Mouse (Mus musculus) intestine, embryonic 16.5 days (tissue): Measurements from ENCODE around the gene Dvl1. TPM values are rescaled to one million over a fixed set of nuclear protein-coding genes. Genes with fewer than 3 reads are reported as not detected.
A peak's percentile ranks its signal among the peaks of the same experiment; 100 is the strongest.

Experiments used
- ATAC-seq: fragments of 200-750 bp; cut with Nextera tagmentation; 2 replicates; pipeline ENCODE4 v1.8.0; 2017; ENCODE audit warnings: moderate TSS enrichment, moderate library complexity
- H3K27ac ChIP-seq: fragments of 300-500 bp; sonication (generic); 2 replicates; pipeline ENCODE4 v1.5.1; 2014; ENCODE audit warnings: mild to moderate bottlenecking, low read length
- H3K27me3 ChIP-seq: fragments of 300-500 bp; sonication (generic); replicated peaks from 2 replicates; pipeline ENCODE4 v1.6.1; 2014; ENCODE audit warnings: low read length, control low read depth, mixed read lengths; ENCODE audit not compliant: control insufficient read depth, insufficient read depth
- H3K36me3 ChIP-seq: fragments of 300-500 bp; sonication (generic); 2 replicates; pipeline ENCODE4 v1.6.1; 2014; ENCODE audit warnings: low read length, control low read depth; ENCODE audit not compliant: control insufficient read depth, insufficient read depth
- H3K4me1 ChIP-seq: fragments of 300-500 bp; sonication (generic); 2 replicates; pipeline ENCODE4 v1.6.1; 2014; ENCODE audit warnings: low read length, control low read depth, mixed read lengths; ENCODE audit not compliant: control insufficient read depth, insufficient read depth
- H3K4me2 ChIP-seq: fragments of 300-500 bp; sonication (generic); 2 replicates; pipeline ENCODE4 v1.6.1; 2014; ENCODE audit warnings: low read depth, low read length, control low read depth
- H3K4me3 ChIP-seq: fragments of 300-500 bp; sonication (generic); 2 replicates; pipeline ENCODE4 v1.5.1; 2014; ENCODE audit warnings: mild to moderate bottlenecking, low read length
- H3K9ac ChIP-seq: fragments of 300-500 bp; sonication (generic); 2 replicates; pipeline ENCODE4 v1.6.1; 2014; ENCODE audit warnings: low read depth, low read length
- H3K9me3 ChIP-seq: fragments of 300-500 bp; sonication (generic); 2 replicates; pipeline ENCODE4 v1.6.1; 2016; ENCODE audit warnings: low read length, control low read depth; ENCODE audit not compliant: control insufficient read depth
- WGBS: fragments of 180-500 bp; shearing (Covaris S2); extraction: QIAGEN DNeasy Blood & Tissue Kit; methylation state at CpG from one replicate; pipeline ENCODE4 v1.1.7; 2014; 5-methylcytosine and 5-hydroxymethylcytosine counted together
- polyA plus RNA-seq: library from polyadenylated mRNA; unstranded; fragments of >200 nt; fragmentation: Nextera tagmentation; extraction: Ambion mirVana; gene quantifications from 2 replicates; pipeline ENCODE4 v1.2.1, GENCODE M21; 2015

Dvl1 gene
- 3.7 and 4.7 TPM in 2 replicates for polyA plus RNA-seq

DNA sequence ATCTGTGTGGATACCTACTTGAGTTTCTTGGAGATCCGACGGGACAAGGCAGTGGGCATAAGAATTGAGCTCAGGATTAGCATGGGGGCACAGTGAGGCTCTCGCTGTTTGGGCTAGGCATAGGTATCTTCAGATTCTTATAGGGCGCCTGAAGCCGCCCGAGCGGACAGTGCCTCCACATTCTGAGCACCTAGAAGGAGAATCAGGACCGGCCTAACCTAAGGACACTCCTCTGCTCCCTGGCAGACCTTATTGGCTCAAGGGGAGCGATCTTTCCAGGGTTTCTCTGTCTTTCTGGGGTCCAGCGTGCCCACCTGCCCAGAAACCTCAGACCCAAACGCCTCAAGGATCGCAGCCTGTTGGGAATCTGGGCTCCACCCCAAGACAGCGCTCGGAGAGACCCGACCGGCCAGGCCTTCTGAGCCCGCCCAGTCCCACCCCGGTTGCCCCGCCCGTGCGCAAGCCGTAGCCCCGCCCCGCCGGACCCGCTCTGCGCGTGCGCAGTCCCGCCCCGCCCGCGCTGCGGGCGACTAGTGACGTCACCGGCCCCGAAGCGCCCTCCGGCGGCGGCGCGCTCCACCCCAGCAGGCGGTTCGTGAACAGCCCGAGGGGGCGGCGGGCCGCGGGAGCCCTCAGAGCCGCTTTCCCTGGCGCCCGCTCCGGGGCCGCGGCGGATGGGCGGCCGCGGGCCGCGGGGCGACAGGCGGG is at the start of gene Dvl1:
Dvl1 (plus strand) TSS at position 532 of the 708 bp plus-strand sequence.
- H3K4me2 ChIP-seq: peak within 1 kb of the TSS; percentile 85
- H3K4me1 ChIP-seq: peaks cover 27% of the 10 kb centered on the region
- H3K4me3 ChIP-seq: peak within 1 kb of the TSS; percentile 86
- no peaks in the 10 kb centered on the region for H3K9me3 ChIP-seq
- peak within 1 kb of the TSS; percentile 90 for H3K9ac ChIP-seq
- peak within 1 kb of the TSS; percentile 58; the same call in 1 of the 2 replicates for H3K27ac ChIP-seq
- no peaks in the 10 kb centered on the region for H3K27me3 ChIP-seq
- 2% methylated on average over 59 of the region's 65 CpGs for WGBS
- no peaks in the 10 kb centered on the region for H3K36me3 ChIP-seq
- ATAC-seq: peak; percentile 94

DNA sequence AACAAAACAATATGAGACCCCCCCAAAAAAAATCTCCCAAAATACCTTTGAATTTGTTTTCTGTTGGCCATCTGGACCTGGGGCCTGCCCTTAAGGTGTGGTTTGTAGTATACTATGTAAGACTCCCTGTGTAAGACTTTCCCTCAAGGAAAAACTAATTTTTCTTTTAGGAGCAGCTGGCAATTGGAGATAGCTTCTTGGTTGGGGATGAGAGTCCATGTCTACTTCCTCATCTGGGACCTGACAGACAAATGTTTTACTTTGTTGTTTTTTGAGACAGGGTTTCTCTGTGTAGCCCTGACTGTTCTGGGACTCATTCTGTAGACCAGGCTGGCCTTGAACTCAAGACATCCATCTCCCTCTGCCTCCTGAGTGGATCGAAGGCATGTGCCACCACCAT is 45.1 kb upstream of the Dvl1 start:
- H3K9me3 ChIP-seq: no peaks in the 10 kb centered on the region

DNA sequence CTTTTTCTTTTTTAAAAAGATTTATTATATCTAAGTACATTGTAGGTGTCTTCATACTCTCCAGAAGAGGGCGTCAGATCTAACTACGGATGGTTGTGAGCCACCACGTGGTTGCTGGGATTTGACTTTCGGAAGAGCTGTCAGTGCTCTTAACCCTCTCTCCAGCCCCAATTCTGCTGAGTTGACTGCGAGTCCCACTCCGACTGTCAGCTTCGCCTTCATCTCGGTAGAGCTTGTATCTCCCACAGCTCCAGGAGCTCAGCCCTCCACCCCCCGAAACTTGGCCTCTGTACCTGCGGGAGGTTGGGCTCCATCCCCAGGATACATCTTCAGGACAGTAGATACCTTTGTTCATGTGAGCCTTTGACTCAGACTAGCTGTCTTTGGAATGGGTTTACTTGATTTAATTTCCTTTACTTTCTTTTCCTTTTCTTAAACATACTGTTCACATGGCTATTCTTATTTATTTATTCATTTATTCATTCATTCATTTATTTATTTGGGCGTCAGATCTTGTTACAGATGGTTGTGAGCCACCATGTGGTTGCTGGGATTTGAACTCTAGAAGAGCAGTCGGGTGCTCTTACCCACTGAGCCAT is 44.4 kb upstream of the Dvl1 start, which contains the start of gene Mrpl20:
Mrpl20 (plus strand) TSS at position 138 of the 599 bp plus-strand sequence.
- Histone ChIP-seq H3K9me3 (no peaks in the 10 kb centered on the region), H3K27ac (peak within 1 kb of the TSS; percentile 80), H3K36me3 (peaks cover 7% of the 10 kb centered on the region; the same call in 1 of the 2 replicates), H3K4me1 (peaks cover 15% of the 10 kb centered on the region), H3K27me3 (no peaks in the 10 kb centered on the region), H3K4me3 (peak within 1 kb of the TSS; percentile 92), H3K9ac (peak within 1 kb of the TSS; percentile 85), H3K4me2 (peak within 1 kb of the TSS; percentile 78)
- WGBS: 7% methylated on average over 12 of the region's 12 CpGs
- ATAC-seq: peak; percentile 72

More for the DNA sequence above, 45.1 kb upstream of the Dvl1 start:
- Histone ChIP-seq H3K4me3 (no peak overlapping the region), H3K4me1 (peaks cover 15% of the 10 kb centered on the region), H3K4me2 (no peak overlapping the region), H3K27ac (no peak overlapping the region), H3K36me3 (0 out of 2 replicates have a peak, but pooled peaks cover 2% of the 10 kb centered on the region), H3K27me3 (no peaks in the 10 kb centered on the region), H3K9ac (no peak overlapping the region)
- no peak for ATAC-seq
- 92% methylated on average over 1 of the region's 1 CpGs for WGBS

DNA sequence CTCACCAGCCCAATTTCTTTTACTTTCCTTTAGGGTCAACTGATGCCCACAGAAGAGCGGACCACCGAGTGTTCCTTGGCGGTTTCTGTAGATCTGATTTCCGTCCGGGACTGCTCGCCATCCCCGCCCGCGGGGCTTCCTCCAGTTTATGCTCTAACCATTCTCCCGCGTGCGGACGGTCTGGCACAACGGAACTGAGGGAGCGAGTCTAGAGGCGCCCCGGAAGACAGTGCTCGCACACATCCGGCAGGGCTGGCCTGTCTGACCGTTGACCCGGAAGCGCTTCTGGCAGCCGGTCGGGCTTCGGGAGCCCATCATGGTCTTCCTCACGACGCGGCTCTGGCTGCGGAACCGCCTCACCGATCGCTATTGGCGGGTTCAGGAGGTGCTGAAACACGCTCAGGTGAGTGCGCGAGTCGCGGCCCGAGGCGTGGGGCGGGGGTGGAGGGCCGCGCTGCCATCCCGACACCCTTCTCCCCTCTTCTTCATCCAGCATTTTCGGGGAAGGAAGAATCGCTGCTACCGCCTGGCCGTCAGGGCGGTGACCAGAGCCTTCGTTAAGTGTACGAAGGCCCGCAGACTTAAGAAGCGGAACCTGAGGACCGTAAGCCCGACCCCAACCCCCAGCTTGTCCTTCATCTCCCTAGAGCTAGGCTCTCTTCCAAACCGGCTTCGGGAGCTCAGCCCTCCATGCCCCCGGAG is 43.7 kb upstream of the Dvl1 start:
- WGBS: under 1% methylated on average over 55 of the region's 58 CpGs

DNA sequence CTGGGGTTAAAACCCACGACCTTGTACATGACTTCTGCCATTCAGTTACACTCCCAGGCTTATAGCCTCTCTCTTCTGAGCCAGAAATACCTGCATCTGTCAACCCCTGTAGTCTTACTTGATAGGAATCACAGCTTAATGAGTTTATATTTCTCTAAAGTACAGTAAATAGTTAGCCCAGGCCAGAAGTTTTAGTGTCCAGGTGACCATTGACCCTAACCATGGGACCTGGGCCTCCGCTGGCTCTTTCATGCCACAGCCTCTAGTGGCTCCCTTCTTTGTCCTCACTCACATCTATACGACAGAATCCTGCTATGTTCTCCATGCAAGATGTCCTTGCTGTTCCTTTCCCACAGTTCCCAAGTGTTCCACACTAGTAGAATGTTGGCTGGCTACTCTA is 39.4 kb upstream of the Dvl1 start:
- H3K4me1 ChIP-seq: peaks cover 20% of the 10 kb centered on the region
- H3K4me3 ChIP-seq: no peak overlapping the region
- H3K36me3 ChIP-seq: peaks cover 13% of the 10 kb centered on the region; the same call in 1 of the 2 replicates
- no peak overlapping the region for H3K9ac ChIP-seq
- 84% methylated on average over 3 of the region's 3 CpGs for WGBS
- no peak overlapping the region for H3K4me2 ChIP-seq
- no peaks in the 10 kb centered on the region for H3K9me3 ChIP-seq
- 0 out of 2 replicates have a peak overlapping the region, but pooled peaks have one; percentile 10 for H3K27ac ChIP-seq
- ATAC-seq: no peak
- no peaks in the 10 kb centered on the region for H3K27me3 ChIP-seq

More for the DNA sequence above, 43.7 kb upstream of the Dvl1 start:
- H3K4me1 ChIP-seq: peaks cover 15% of the 10 kb centered on the region
- no peaks in the 10 kb centered on the region for H3K9me3 ChIP-seq
- H3K4me2 ChIP-seq: peak overlapping the region; percentile 78
- peaks cover 7% of the 10 kb centered on the region; the same call in 1 of the 2 replicates for H3K36me3 ChIP-seq
- peak overlapping the region; percentile 85 for H3K9ac ChIP-seq
- peak; percentile 98 for ATAC-seq
- no peaks in the 10 kb centered on the region for H3K27me3 ChIP-seq
- H3K4me3 ChIP-seq: peak overlapping the region; percentile 92
- peak overlapping the region; percentile 80 for H3K27ac ChIP-seq

DNA sequence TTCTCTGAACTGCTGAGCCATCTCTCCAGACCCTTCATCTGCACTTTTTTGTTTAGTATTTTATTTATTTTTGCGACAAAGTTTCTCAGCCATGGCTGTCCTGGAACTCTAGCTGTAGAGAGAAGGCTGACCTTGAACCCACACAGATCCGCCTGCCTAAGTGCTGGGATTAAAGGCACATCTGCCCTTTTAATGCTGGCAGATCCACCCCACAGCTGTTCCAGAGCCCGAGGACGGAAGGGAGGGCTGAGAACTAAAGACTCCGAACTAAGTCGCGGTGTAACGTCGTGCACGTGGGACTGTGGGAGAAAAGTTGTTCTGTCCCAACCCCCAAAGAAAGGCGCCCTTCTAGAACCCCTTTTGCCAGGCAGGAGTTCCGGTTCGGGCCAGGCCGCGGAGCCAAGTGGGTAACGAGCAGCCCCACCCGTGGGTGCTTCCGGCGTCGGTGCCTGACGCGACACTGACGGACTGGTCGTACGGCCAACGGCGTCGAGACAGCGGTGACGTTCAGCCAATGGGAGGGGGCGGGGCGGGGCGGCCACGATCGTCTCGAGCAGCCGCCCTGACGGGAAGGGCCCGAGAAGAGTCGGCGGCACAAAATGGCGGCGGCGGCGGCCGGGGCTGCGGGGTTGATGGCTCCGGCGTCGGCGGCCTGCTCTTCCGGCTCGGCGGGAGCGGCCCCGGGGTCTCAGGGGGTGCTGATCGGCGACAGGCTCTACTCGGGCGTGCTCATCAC is 35.1 kb upstream of the Dvl1 start, which contains the start of gene Ccnl2:
Ccnl2 (plus strand) TSS at position 561 of the 736 bp plus-strand sequence.
- Histone ChIP-seq H3K9ac (peak within 1 kb of the TSS; percentile 96), H3K36me3 (peaks cover 22% of the 10 kb centered on the region), H3K4me1 (peaks cover 19% of the 10 kb centered on the region), H3K27me3 (no peaks in the 10 kb centered on the region), H3K4me3 (peak within 1 kb of the TSS; percentile 97), H3K4me2 (peak within 1 kb of the TSS; percentile 84), H3K27ac (peak within 1 kb of the TSS; percentile 94), H3K9me3 (no peaks in the 10 kb centered on the region)
- ATAC-seq: peak; percentile 99
- 1% methylated on average over 38 of the region's 60 CpGs for WGBS

DNA sequence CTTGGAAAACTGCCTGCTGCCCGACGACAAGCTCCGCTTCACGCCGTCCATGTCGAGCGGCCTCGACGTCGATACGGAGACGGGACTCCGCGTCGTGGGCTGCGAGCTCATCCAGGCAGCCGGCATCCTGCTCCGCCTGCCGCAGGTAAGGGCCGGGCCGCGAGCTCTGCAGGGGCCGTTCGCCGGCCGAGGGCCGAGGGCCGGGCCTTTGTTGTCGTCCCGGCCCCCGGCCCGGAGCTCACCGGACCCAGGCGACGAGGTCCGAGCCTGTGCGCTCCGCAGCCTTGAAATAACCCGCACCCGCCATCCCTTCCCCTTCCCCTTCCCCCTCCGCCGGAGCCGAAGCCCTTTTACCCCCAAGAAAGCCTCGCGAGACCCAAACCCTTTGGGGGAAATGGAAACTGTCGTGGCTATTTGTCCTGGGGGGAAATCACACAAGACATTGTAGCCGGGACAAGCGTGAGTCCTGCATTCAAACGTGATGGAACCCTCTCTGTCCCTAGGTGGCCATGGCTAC is 34.5 kb upstream of the Dvl1 start:
- Histone ChIP-seq H3K4me3 (peak overlapping the region; percentile 97), H3K27me3 (no peaks in the 10 kb centered on the region), H3K4me2 (peak overlapping the region; percentile 84), H3K9ac (peak overlapping the region; percentile 96), H3K27ac (peak overlapping the region; percentile 87), H3K4me1 (peaks cover 19% of the 10 kb centered on the region), H3K9me3 (no peaks in the 10 kb centered on the region), H3K36me3 (peaks cover 20% of the 10 kb centered on the region)
- WGBS: under 1% methylated on average over 49 of the region's 49 CpGs
- peak; percentile 45 for ATAC-seq

DNA sequence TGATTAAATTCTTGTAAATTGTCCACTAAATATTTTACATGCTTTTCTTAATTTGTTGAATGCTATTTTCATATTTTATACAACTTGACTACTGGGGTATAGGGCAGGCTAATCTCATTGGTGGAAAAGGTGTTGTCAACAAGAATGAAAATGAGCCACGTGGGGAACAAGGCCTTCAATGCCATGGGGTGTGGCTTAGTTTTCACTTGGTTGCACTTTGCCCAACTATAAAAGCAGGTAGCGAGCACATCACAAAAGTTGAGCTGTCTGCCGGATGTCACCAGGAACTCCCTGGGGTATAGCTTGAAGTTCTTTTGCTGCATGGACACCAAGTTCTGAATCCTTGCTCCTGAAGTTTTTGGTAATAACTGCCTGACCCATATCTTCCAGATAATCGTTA is 29.7 kb upstream of the Dvl1 start:
- WGBS: 68% methylated on average over 4 of the region's 4 CpGs
- Histone ChIP-seq H3K4me1 (peaks cover 17% of the 10 kb centered on the region), H3K4me3 (no peak overlapping the region), H3K9ac (no peak overlapping the region), H3K36me3 (peaks cover 34% of the 10 kb centered on the region), H3K27me3 (no peaks in the 10 kb centered on the region), H3K9me3 (no peaks in the 10 kb centered on the region), H3K27ac (no peak overlapping the region), H3K4me2 (no peak overlapping the region)
- peak; percentile 64; the same call in 1 of the 2 replicates for ATAC-seq
